Mouse (Mus musculus) liver, embryonic 11.5 days (tissue): ENCODE data around the gene Zfp382. TPM values are rescaled to one million over a fixed set of nuclear protein-coding genes. Genes with fewer than 3 reads are reported as not detected.

ENCODE experiments used
- ATAC-seq: fragments of 200-750 bp; cut with Nextera tagmentation; replicated peaks from 2 replicates; pipeline ENCODE4 v1.8.0; 2017; ENCODE audit warnings: moderate number of reproducible peaks, mild to moderate bottlenecking, moderate TSS enrichment, moderate library complexity; ENCODE audit not compliant: low FRiP score
- DNase-seq: peaks from one replicate; pipeline ENCODE4 v3.0.0-alpha.2; 2017; ENCODE audit warnings: low spot score
- H3K27ac ChIP-seq: fragments of 300-500 bp; sonication (generic); 2 replicates; pipeline ENCODE4 v1.5.1; 2014; ENCODE audit warnings: mild to moderate bottlenecking, low read depth, low read length, control low read depth
- H3K27me3 ChIP-seq: fragments of 300-500 bp; sonication (generic); replicated peaks from 2 replicates; pipeline ENCODE4 v1.6.1; 2014; ENCODE audit warnings: low read length, mixed read lengths; ENCODE audit not compliant: control insufficient read depth, insufficient read depth
- H3K36me3 ChIP-seq: fragments of 300-500 bp; sonication (generic); 2 replicates; pipeline ENCODE4 v1.6.1; 2014; ENCODE audit warnings: mild to moderate bottlenecking, low read length, moderate library complexity, mixed read lengths; ENCODE audit not compliant: control insufficient read depth, insufficient read depth
- H3K4me1 ChIP-seq: fragments of 300-500 bp; sonication (generic); replicated peaks from 2 replicates; pipeline ENCODE4 v1.6.1; 2014; ENCODE audit warnings: low read length, mixed read lengths; ENCODE audit not compliant: control insufficient read depth, insufficient read depth
- H3K4me2 ChIP-seq: fragments of 300-500 bp; sonication (generic); 2 replicates; pipeline ENCODE4 v1.6.1; 2014; ENCODE audit warnings: mild to moderate bottlenecking, control low read depth, moderate library complexity
- H3K4me3 ChIP-seq: fragments of 300-500 bp; sonication (generic); 2 replicates; pipeline ENCODE4 v1.5.1; 2014; ENCODE audit warnings: low read depth, low read length, control low read depth
- H3K9ac ChIP-seq: fragments of 300-500 bp; sonication (generic); 2 replicates; pipeline ENCODE4 v1.6.1; 2014; ENCODE audit warnings: low read depth, low read length, control low read depth
- H3K9me3 ChIP-seq: fragments of 300-500 bp; sonication (generic); 2 replicates; pipeline ENCODE4 v1.6.1; 2016; ENCODE audit warnings: low read length, inconsistent platforms, mixed read lengths; ENCODE audit not compliant: control insufficient read depth
- WGBS: fragments of 180-500 bp; shearing (Covaris S2); extraction: QIAGEN DNeasy Blood & Tissue Kit; methylation state at CpG from one replicate; pipeline ENCODE4 v1.1.7; 2014; 5-methylcytosine and 5-hydroxymethylcytosine counted together
- polyA plus RNA-seq: library from polyadenylated mRNA; unstranded; fragments of >200 nt; fragmentation: Nextera tagmentation; extraction: Ambion mirVana; gene quantifications from 2 replicates; pipeline ENCODE4 v1.2.1, GENCODE M21; 2014

The Zfp382 gene
- polyA plus RNA-seq, 1 experiment from 2014 or later: 2.8 TPM

- DNase-seq: no peak
- no peak for ATAC-seq
- Histone ChIP-seq H3K27ac (no peak overlapping the region), H3K4me2 (no peak overlapping the region), H3K27me3 (no peaks in the 10 kb centered on the region), H3K9me3 (no peaks in the 10 kb centered on the region), H3K4me1 (no peaks in the 10 kb centered on the region), H3K9ac (no peak overlapping the region), H3K36me3 (peaks cover 39% of the 10 kb centered on the region), H3K4me3 (no peak overlapping the region)
- WGBS: 83% methylated on average over 4 of the region's 4 CpGs
These were observed 10.7 kb downstream of the Zfp382 start for GRCm38 (mm10) chr7:30132396-30132795.

- H3K4me3 ChIP-seq: no peak overlapping the region
- no peaks in the 10 kb centered on the region for H3K27me3 ChIP-seq
- no peaks in the 10 kb centered on the region for H3K9me3 ChIP-seq
- H3K4me2 ChIP-seq: no peak overlapping the region
- H3K27ac ChIP-seq: no peak overlapping the region
- H3K4me1 ChIP-seq: no peaks in the 10 kb centered on the region
- peaks cover 22% of the 10 kb centered on the region for H3K36me3 ChIP-seq
- WGBS: 89% methylated on average over 10 of the region's 10 CpGs
- no peak overlapping the region for H3K9ac ChIP-seq
- no peak for DNase-seq
- no peak for ATAC-seq
These were observed 15.1 kb downstream of the Zfp382 start for GRCm38 (mm10) chr7:30136826-30137225.

GRCm38 (mm10) chr7:30143170-30143554 is 21.4 kb downstream of the Zfp382 start:
- H3K9ac ChIP-seq: no peak overlapping the region; the same call in 1 of the 2 replicates
- DNase-seq (no peak), ATAC-seq (peak; percentile 32; the same call in 1 of the 2 replicates)
- no peaks in the 10 kb centered on the region for H3K27me3 ChIP-seq
- H3K27ac ChIP-seq: no peak overlapping the region
- no peaks in the 10 kb centered on the region for H3K4me1 ChIP-seq
- 16% methylated on average over 8 of the region's 8 CpGs for WGBS
- peaks cover 8% of the 10 kb centered on the region for H3K36me3 ChIP-seq
- H3K4me2 ChIP-seq: peak overlapping the region; percentile 49
- H3K9me3 ChIP-seq: no peaks in the 10 kb centered on the region; the same call in 1 of the 2 replicates
- H3K4me3 ChIP-seq: peak overlapping the region; percentile 44

GRCm38 (mm10) chr7:30143555-30144209 is 21.9 kb downstream of the Zfp382 start:
- H3K27ac ChIP-seq: no peak overlapping the region
- DNase-seq: peak; percentile 81
- peak overlapping the region; percentile 44 for H3K4me3 ChIP-seq
- H3K27me3 ChIP-seq: no peaks in the 10 kb centered on the region
- H3K4me2 ChIP-seq: peak overlapping the region; percentile 49
- peak overlapping the region; percentile 47 for H3K9ac ChIP-seq
- H3K4me1 ChIP-seq: no peaks in the 10 kb centered on the region
- H3K36me3 ChIP-seq: peaks cover 8% of the 10 kb centered on the region
- 7% methylated on average over 35 of the region's 35 CpGs for WGBS
- H3K9me3 ChIP-seq: no peaks in the 10 kb centered on the region; the same call in 1 of the 2 replicates
- peak; percentile 82 for ATAC-seq

GRCm38 (mm10) chr7:30147011-30147410 is 25.3 kb downstream of the Zfp382 start:
- H3K36me3 ChIP-seq: peaks cover 25% of the 10 kb centered on the region
- H3K27me3 ChIP-seq: no peaks in the 10 kb centered on the region
- DNase-seq: no peak
- peaks cover 19% of the 10 kb centered on the region for H3K9me3 ChIP-seq
- H3K4me1 ChIP-seq: no peaks in the 10 kb centered on the region
- H3K27ac ChIP-seq: no peak overlapping the region
- H3K4me3 ChIP-seq: no peak overlapping the region
- no peak for ATAC-seq
- 93% methylated on average over 5 of the region's 5 CpGs for WGBS
- no peak overlapping the region for H3K4me2 ChIP-seq
- no peak overlapping the region for H3K9ac ChIP-seq

- Histone ChIP-seq H3K27ac (no peak overlapping the region), H3K27me3 (no peaks in the 10 kb centered on the region), H3K4me1 (no peaks in the 10 kb centered on the region), H3K36me3 (peaks cover 61% of the 10 kb centered on the region), H3K9ac (no peak overlapping the region), H3K4me3 (no peak overlapping the region), H3K4me2 (no peak overlapping the region), H3K9me3 (peaks cover 61% of the 10 kb centered on the region)
- 84% methylated on average over 1 of the region's 1 CpGs for WGBS
- ATAC-seq (no peak), DNase-seq (no peak)
These were observed 32.3 kb downstream of the Zfp382 start for GRCm38 (mm10) chr7:30154040-30154439.

- peaks cover 63% of the 10 kb centered on the region for H3K9me3 ChIP-seq
- DNase-seq (no peak), ATAC-seq (no peak)
- peaks cover 67% of the 10 kb centered on the region for H3K36me3 ChIP-seq
- H3K4me3 ChIP-seq: no peak overlapping the region
- WGBS: 94% methylated on average over 3 of the region's 3 CpGs
- H3K4me2 ChIP-seq: no peak overlapping the region
- no peaks in the 10 kb centered on the region for H3K4me1 ChIP-seq
- H3K9ac ChIP-seq: no peak overlapping the region
- no peaks in the 10 kb centered on the region for H3K27me3 ChIP-seq
- H3K27ac ChIP-seq: no peak overlapping the region
These were observed 33.8 kb downstream of the Zfp382 start for GRCm38 (mm10) chr7:30155507-30155906.

- H3K9me3 ChIP-seq: peaks cover 84% of the 10 kb centered on the region
- H3K36me3 ChIP-seq: peaks cover 91% of the 10 kb centered on the region
- ATAC-seq (no peak), DNase-seq (no peak)
- H3K4me2 ChIP-seq: no peak overlapping the region
- no peak overlapping the region for H3K27ac ChIP-seq
- no peaks in the 10 kb centered on the region for H3K27me3 ChIP-seq
- H3K9ac ChIP-seq: no peak overlapping the region
- 96% methylated on average over 5 of the region's 5 CpGs for WGBS
- H3K4me3 ChIP-seq: no peak overlapping the region
- peaks cover 2% of the 10 kb centered on the region; the same call in 1 of the 2 replicates for H3K4me1 ChIP-seq
These were observed 41.4 kb downstream of the Zfp382 start for GRCm38 (mm10) chr7:30163113-30163512.

GRCm38 (mm10) chr7:30164745-30165144 is 43.0 kb downstream of the Zfp382 start:
- 96% methylated on average over 2 of the region's 2 CpGs for WGBS
- Histone ChIP-seq H3K4me2 (no peak overlapping the region), H3K9ac (no peak overlapping the region), H3K9me3 (peaks cover 70% of the 10 kb centered on the region), H3K36me3 (peaks cover 75% of the 10 kb centered on the region), H3K27ac (no peak overlapping the region), H3K4me3 (no peak overlapping the region), H3K4me1 (peaks cover 7% of the 10 kb centered on the region; the same call in 1 of the 2 replicates), H3K27me3 (no peaks in the 10 kb centered on the region)
- ATAC-seq: no peak
- no peak for DNase-seq
